Mouse (Mus musculus) midbrain, embryonic 16.5 days (tissue): ENCODE data around the gene Abca17. TPM values are rescaled to one million over a fixed set of nuclear protein-coding genes. Genes with fewer than 3 reads are reported as not detected.

Source experiments
- ATAC-seq: fragments of 200-750 bp; cut with Nextera tagmentation; 2 replicates; pipeline ENCODE4 v1.8.0; 2017; ENCODE audit warnings: moderate TSS enrichment
- H3K27ac ChIP-seq: fragments of 300-500 bp; sonication (generic); 2 replicates; pipeline ENCODE4 v1.5.1; 2014; ENCODE audit warnings: mild to moderate bottlenecking, low read length, mixed read lengths
- H3K27me3 ChIP-seq: fragments of 300-500 bp; sonication (generic); 2 replicates; pipeline ENCODE4 v1.6.1; 2014; ENCODE audit warnings: low read depth, low read length, mixed read lengths; ENCODE audit not compliant: control insufficient read depth, insufficient read depth
- H3K36me3 ChIP-seq: fragments of 300-500 bp; sonication (generic); 2 replicates; pipeline ENCODE4 v1.6.1; 2014; ENCODE audit warnings: mild to moderate bottlenecking, low read length, moderate library complexity, mixed read lengths; ENCODE audit not compliant: control insufficient read depth, insufficient read depth
- H3K4me1 ChIP-seq: fragments of 300-500 bp; sonication (generic); 2 replicates; pipeline ENCODE4 v1.6.1; 2014; ENCODE audit warnings: mild to moderate bottlenecking, low read length, mixed read lengths; ENCODE audit not compliant: control insufficient read depth, insufficient read depth
- H3K4me2 ChIP-seq: fragments of 300-500 bp; sonication (generic); 2 replicates; pipeline ENCODE4 v1.6.1; 2014; ENCODE audit warnings: mild to moderate bottlenecking, low read length, mixed read lengths
- H3K4me3 ChIP-seq: fragments of 300-500 bp; sonication (generic); 2 replicates; pipeline ENCODE4 v1.5.1; 2014; ENCODE audit warnings: low read depth, mild to moderate bottlenecking, low read length, moderate library complexity, mixed read lengths
- H3K9ac ChIP-seq: fragments of 300-500 bp; sonication (generic); 2 replicates; pipeline ENCODE4 v1.6.1; 2014; ENCODE audit warnings: low read depth, low read length, mixed read lengths
- H3K9me3 ChIP-seq: fragments of 300-500 bp; sonication (generic); replicated peaks from 2 replicates; pipeline ENCODE4 v1.6.1; 2014; ENCODE audit warnings: mild to moderate bottlenecking, low read length, mixed read lengths; ENCODE audit not compliant: control insufficient read depth, poor library complexity, severe bottlenecking
- WGBS: fragments of 180-500 bp; shearing (Covaris S2); extraction: QIAGEN DNeasy Blood & Tissue Kit; methylation state at CpG from one replicate; pipeline ENCODE4 v1.1.7; 2014; 5-methylcytosine and 5-hydroxymethylcytosine counted together
- polyA plus RNA-seq: library from polyadenylated mRNA; unstranded; fragments of >200 nt; fragmentation: Nextera tagmentation; extraction: Ambion mirVana; gene quantifications from 2 replicates; pipeline ENCODE4 v1.2.1, GENCODE M21; 2015

The Abca17 gene
- polyA plus RNA-seq, 1 experiment from 2014 or later, result 0.83 TPM

DNA sequence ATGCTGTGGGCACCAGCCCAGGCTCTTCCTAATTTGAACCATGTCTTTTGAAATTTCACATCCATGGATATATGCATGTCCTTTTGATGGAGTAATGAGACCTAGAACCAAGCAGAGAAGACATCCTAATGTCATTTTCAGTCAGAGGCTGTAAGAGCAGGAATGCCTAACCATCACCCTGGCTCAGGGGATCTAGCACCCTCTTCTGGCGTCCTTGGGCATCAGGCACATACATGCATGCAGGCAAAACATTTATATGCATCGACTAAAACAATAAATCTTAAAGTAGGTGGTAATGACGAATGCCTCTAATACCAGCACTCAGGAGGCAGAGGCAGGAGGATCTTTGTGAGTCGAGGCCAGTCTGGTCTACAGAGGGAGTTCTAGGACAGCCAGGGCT is 43.4 kb downstream of the Abca17 start:
- no peak for ATAC-seq

GRCm38 (mm10) chr17:24300651-24301050 is 50.2 kb downstream of the Abca17 start:
- Histone ChIP-seq H3K4me1 (no peaks in the 10 kb centered on the region), H3K9ac (no peak overlapping the region), H3K9me3 (no peaks in the 10 kb centered on the region; the same call in 1 of the 2 replicates), H3K27me3 (no peaks in the 10 kb centered on the region), H3K4me3 (no peak overlapping the region), H3K27ac (no peak overlapping the region), H3K4me2 (no peak overlapping the region), H3K36me3 (no peaks in the 10 kb centered on the region)
- no peak for ATAC-seq
- 84% methylated on average over 4 of the region's 4 CpGs for WGBS

More for the DNA sequence above, 43.4 kb downstream of the Abca17 start:
- Histone ChIP-seq H3K9me3 (no peaks in the 10 kb centered on the region), H3K27ac (no peak overlapping the region), H3K4me2 (no peak overlapping the region), H3K4me3 (no peak overlapping the region), H3K4me1 (no peaks in the 10 kb centered on the region), H3K27me3 (no peaks in the 10 kb centered on the region), H3K36me3 (no peaks in the 10 kb centered on the region), H3K9ac (no peak overlapping the region)
- WGBS, result 51% methylated on average over 4 of the region's 4 CpGs

DNA sequence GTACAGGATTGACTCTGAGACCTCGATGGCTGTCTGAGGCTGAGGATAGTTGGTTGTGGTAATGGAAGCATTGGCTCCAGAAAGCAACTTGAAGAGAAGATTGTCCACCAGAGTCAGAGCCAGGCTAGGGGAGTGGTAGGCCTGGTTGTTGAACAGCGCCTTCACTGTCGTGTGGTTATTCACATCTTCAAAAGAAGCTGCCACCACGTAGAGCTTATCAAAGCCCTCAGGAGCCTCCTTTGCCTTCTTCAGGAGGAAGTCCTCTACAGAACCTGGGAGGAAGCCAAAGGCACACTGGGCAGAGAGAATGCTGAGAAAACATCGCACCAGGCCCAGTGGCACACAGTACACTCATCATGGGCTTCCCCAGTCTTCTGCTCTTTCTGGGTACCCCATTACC is 61.5 kb downstream of the Abca17 start:
- no peaks in the 10 kb centered on the region for H3K4me1 ChIP-seq
- no peaks in the 10 kb centered on the region for H3K27me3 ChIP-seq
- no peak overlapping the region for H3K9ac ChIP-seq
- H3K4me3 ChIP-seq, result no peak overlapping the region
- H3K4me2 ChIP-seq, result no peak overlapping the region
- no peak for ATAC-seq
- H3K9me3 ChIP-seq, result no peaks in the 10 kb centered on the region
- no peaks in the 10 kb centered on the region for H3K36me3 ChIP-seq
- no peak overlapping the region for H3K27ac ChIP-seq
- WGBS, result 84% methylated on average over 5 of the region's 5 CpGs

- Histone ChIP-seq H3K9ac (no peak overlapping the region), H3K4me2 (no peak overlapping the region), H3K9me3 (no peaks in the 10 kb centered on the region), H3K36me3 (no peaks in the 10 kb centered on the region), H3K27ac (no peak overlapping the region), H3K4me1 (no peaks in the 10 kb centered on the region), H3K4me3 (no peak overlapping the region), H3K27me3 (no peaks in the 10 kb centered on the region)
- 85% methylated on average over 9 of the region's 9 CpGs for WGBS
- ATAC-seq, result no peak
Observed at GRCm38 (mm10) chr17:24288477-24288876, 62.4 kb downstream of the Abca17 start.

GRCm38 (mm10) chr17:24285680-24286079 is 65.2 kb downstream of the Abca17 start:
- no peak overlapping the region for H3K4me3 ChIP-seq
- no peaks in the 10 kb centered on the region for H3K36me3 ChIP-seq
- 71% methylated on average over 3 of the region's 3 CpGs for WGBS
- H3K27me3 ChIP-seq, result no peaks in the 10 kb centered on the region
- no peak overlapping the region for H3K27ac ChIP-seq
- H3K9me3 ChIP-seq, result no peaks in the 10 kb centered on the region
- H3K9ac ChIP-seq, result no peak overlapping the region
- no peak overlapping the region for H3K4me2 ChIP-seq
- no peak for ATAC-seq
- no peaks in the 10 kb centered on the region for H3K4me1 ChIP-seq

DNA sequence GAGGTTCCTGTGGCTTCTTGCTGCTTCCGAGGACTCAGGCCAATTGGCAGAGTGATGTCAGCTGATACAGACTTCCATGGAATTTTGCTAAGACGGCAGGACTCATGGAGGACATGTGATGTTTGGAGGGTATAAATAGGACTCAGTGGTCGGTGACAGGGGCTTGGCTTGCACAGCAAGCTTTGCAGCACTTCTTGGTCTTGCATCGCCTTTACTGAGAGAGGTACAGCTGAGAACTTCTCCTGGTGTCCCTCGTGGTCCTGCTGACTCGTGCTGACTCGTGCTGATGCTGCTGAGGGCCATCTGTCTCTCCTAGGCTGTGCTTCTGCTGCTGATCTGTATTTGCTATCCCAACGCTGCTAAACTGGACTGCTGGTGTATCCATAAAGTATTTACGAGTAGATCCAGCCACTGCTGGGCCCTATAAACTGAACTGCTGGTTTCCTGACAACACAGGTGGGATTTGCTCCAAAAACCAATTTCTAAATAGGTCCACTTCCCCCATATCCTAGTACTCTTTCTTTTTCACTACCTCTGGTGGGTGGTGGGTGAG is 67.5 kb downstream of the Abca17 start:
- H3K4me3 ChIP-seq, result no peak overlapping the region
- H3K27ac ChIP-seq, result no peak overlapping the region
- no peaks in the 10 kb centered on the region for H3K9me3 ChIP-seq
- no peaks in the 10 kb centered on the region for H3K4me1 ChIP-seq
- H3K9ac ChIP-seq, result no peak overlapping the region
- no peak overlapping the region for H3K4me2 ChIP-seq
- H3K36me3 ChIP-seq, result no peaks in the 10 kb centered on the region
- H3K27me3 ChIP-seq, result no peaks in the 10 kb centered on the region
- no peak for ATAC-seq
- WGBS, result 74% methylated on average over 9 of the region's 9 CpGs

- Histone ChIP-seq H3K27ac (no peak overlapping the region), H3K4me1 (no peaks in the 10 kb centered on the region), H3K9me3 (no peaks in the 10 kb centered on the region), H3K36me3 (no peaks in the 10 kb centered on the region), H3K27me3 (no peaks in the 10 kb centered on the region), H3K4me2 (no peak overlapping the region), H3K4me3 (no peak overlapping the region), H3K9ac (no peak overlapping the region)
- 69% methylated on average over 4 of the region's 4 CpGs for WGBS
- ATAC-seq, result no peak
Observed at GRCm38 (mm10) chr17:24282637-24283036, 68.2 kb downstream of the Abca17 start.

DNA sequence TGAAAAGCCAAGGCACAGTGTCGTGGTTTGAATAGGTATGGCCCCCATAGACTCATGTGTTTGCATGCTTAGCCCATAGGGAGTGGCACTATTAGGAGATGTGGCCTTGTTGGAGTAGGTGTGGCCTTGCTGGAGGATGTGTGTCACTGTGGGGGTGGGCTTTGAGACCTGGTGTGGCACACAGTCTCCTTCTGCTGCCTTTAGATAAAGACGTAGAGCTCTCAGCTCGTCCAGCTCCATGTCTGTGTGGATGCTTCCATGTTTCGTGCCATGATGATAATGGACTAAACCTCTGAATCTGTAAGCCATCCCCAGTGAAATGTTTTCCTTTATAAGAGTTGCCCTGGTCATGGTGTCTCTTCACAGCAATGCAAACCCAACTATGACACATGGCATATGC is 71.0 kb downstream of the Abca17 start:
- H3K4me3 ChIP-seq, result no peak overlapping the region
- no peaks in the 10 kb centered on the region for H3K4me1 ChIP-seq
- H3K27me3 ChIP-seq, result no peaks in the 10 kb centered on the region
- WGBS, result 85% methylated on average over 4 of the region's 4 CpGs
- no peak for ATAC-seq
- H3K4me2 ChIP-seq, result no peak overlapping the region
- no peaks in the 10 kb centered on the region for H3K9me3 ChIP-seq
- no peaks in the 10 kb centered on the region for H3K36me3 ChIP-seq
- no peak overlapping the region for H3K9ac ChIP-seq
- H3K27ac ChIP-seq, result no peak overlapping the region

GRCm38 (mm10) chr17:24267133-24267532 is 83.7 kb downstream of the Abca17 start:
- no peak for ATAC-seq
- H3K27ac ChIP-seq, result no peak overlapping the region
- H3K9me3 ChIP-seq, result 0 out of 2 replicates have a peak, but pooled peaks cover 2% of the 10 kb centered on the region
- WGBS, result 100% methylated on average over 1 of the region's 1 CpGs
- H3K9ac ChIP-seq, result no peak overlapping the region
- no peaks in the 10 kb centered on the region for H3K4me1 ChIP-seq
- no peaks in the 10 kb centered on the region for H3K27me3 ChIP-seq
- H3K4me3 ChIP-seq, result no peak overlapping the region
- no peak overlapping the region for H3K4me2 ChIP-seq
- no peaks in the 10 kb centered on the region for H3K36me3 ChIP-seq
